In the genomic region with DNA sequence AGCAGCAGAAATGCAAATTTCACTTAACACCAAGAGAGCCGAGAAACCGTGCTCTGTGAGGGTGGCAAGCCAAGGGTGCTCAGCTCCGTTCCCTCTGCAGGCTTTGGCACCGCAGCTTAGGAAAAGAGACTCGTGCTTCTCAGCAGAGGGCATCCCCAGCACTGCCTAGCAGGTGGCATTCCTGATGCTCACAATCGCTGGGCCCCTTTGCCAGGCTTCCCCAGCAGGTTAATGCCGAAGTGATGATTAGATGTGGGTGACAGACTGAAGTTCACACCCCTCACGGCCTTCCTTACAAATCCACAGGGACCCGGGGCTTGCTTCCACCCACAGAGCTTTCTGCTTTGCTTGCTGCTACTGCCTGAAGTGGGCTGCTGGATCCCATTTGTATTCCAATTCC, we compare ENCODE assay signal across 9 mouse cellular contexts.
DNase-seq lines count a peak whose midpoint lies in the region; ATAC-seq lines count a peak whose summit lies in the region.
"Had no signal": no experiment of that assay in that cellular context is flagged by ENCODE, and none has a peak within 500 bp of the region (broad histone marks: within the 10 kb centered on the region; RNA-seq: fewer than 3 reads in every experiment).

No protein-coding gene starts in this region.

- no peak for ATAC-seq in midbrain, embryonic 14.5 days (ENCODE audit: low FRiP score, low TSS enrichment)
- ATAC-seq in heart, embryonic 11.5 days (replicated peaks; ENCODE audit: insufficient number of reproducible peaks, low FRiP score, low TSS enrichment): no peak

- DNase-seq in midbrain, embryonic 10.5 days (ENCODE audit: low spot score): no peak
- no peak for DNase-seq in midbrain, embryonic 14.5 days
- peak; percentile 39 to 70 for DNase-seq in frontal cortex, adult 2 months (ENCODE audit: extremely low spot score in 1 of 2, low spot score in 1 of 2)
- DNase-seq in layer of hippocampus, postnatal 10 days (ENCODE audit: low spot score in 2 of 2): peak; percentile 44 to 51
- peak; percentile 55 for DNase-seq in right cerebral cortex, postnatal 25 days
- DNase-seq in natural killer cell, adult 2 months (ENCODE audit: low spot score in 2 of 2): no peak
- DNase-seq: kidney, postnatal 10 days; liver had no signal

- H3K27ac ChIP-seq in midbrain, embryonic 10.5 days (replicated peaks): peak overlapping the region; percentile 52
- no peak overlapping the region for H3K27ac ChIP-seq in midbrain, embryonic 14.5 days (replicated peaks; ENCODE audit: low read depth, low read length)
- H3K27ac ChIP-seq in heart, embryonic 11.5 days (ENCODE audit: low read depth, low read length): no peak overlapping the region

- H3K9ac ChIP-seq in midbrain, embryonic 14.5 days (replicated peaks; ENCODE audit: low read length): no peak overlapping the region
- H3K9ac ChIP-seq in heart, embryonic 11.5 days (ENCODE audit: low read depth, low read length): no peak overlapping the region

- H3K4me1 ChIP-seq in midbrain, embryonic 10.5 days: peaks cover 16% of the 10 kb centered on the region
- H3K4me1 ChIP-seq in midbrain, embryonic 14.5 days (ENCODE audit: control insufficient read depth, insufficient read depth, low read length): no peaks in the 10 kb centered on the region
- H3K4me1 ChIP-seq in heart, embryonic 11.5 days (ENCODE audit: control insufficient read depth, insufficient read depth, low read length): no peaks in the 10 kb centered on the region

- no peaks in the 10 kb centered on the region; the same call in 1 of the 2 replicates for H3K27me3 ChIP-seq in midbrain, embryonic 10.5 days (ENCODE audit: low read depth, poor library complexity, severe bottlenecking)
- no peaks in the 10 kb centered on the region for H3K27me3 ChIP-seq in midbrain, embryonic 14.5 days (ENCODE audit: control insufficient read depth, insufficient read depth, low read length)
- H3K27me3 ChIP-seq in heart, embryonic 11.5 days (ENCODE audit: control insufficient read depth, insufficient read depth, low read length): peaks cover 15% of the 10 kb centered on the region

- H3K9me3 ChIP-seq in midbrain, embryonic 10.5 days (replicated peaks): no peaks in the 10 kb centered on the region
- no peaks in the 10 kb centered on the region for H3K9me3 ChIP-seq in midbrain, embryonic 14.5 days (ENCODE audit: control insufficient read depth, low read length)
- no peaks in the 10 kb centered on the region; the same call in 1 of the 2 replicates for H3K9me3 ChIP-seq in heart, embryonic 11.5 days (replicated peaks; ENCODE audit: control insufficient read depth, low read length)

- no peak overlapping the region for H3K4me3 ChIP-seq in midbrain, embryonic 10.5 days
- H3K4me3 ChIP-seq in midbrain, embryonic 14.5 days (replicated peaks; ENCODE audit: low read depth, low read length): no peak overlapping the region
- no peak overlapping the region for H3K4me3 ChIP-seq in heart, embryonic 11.5 days (ENCODE audit: low read depth, low read length)

- H3K4me2 ChIP-seq in midbrain, embryonic 14.5 days (ENCODE audit: low read length): no peak overlapping the region
- H3K4me2 ChIP-seq in heart, embryonic 11.5 days: no peak overlapping the region

- no peaks in the 10 kb centered on the region for H3K36me3 ChIP-seq in midbrain, embryonic 10.5 days
- no peaks in the 10 kb centered on the region for H3K36me3 ChIP-seq in midbrain, embryonic 14.5 days (ENCODE audit: control insufficient read depth, insufficient read depth, low read length)
- H3K36me3 ChIP-seq in heart, embryonic 11.5 days (ENCODE audit: control insufficient read depth, insufficient read depth, low read length): no peaks in the 10 kb centered on the region

- 49% methylated on average over 9 of the region's 9 CpGs for WGBS in midbrain, embryonic 10.5 days
- WGBS in midbrain, embryonic 14.5 days: 40% methylated on average over 9 of the region's 9 CpGs
- WGBS in heart, embryonic 11.5 days (ENCODE audit: insufficient replicate concordance): 24% methylated on average over 9 of the region's 9 CpGs

Comparison
In these comparisons a context has a peak if more than half of its experiments do, and no peak if none do; other contexts are left out.
1. DNase-seq: peak in frontal cortex, adult 2 months (2 of 2), layer of hippocampus, postnatal 10 days (2 of 2) and right cerebral cortex, postnatal 25 days (single experiment); none in midbrain, embryonic 10.5 days (single experiment), midbrain, embryonic 14.5 days (single experiment) and natural killer cell, adult 2 months (0 of 2).